23 mouse cellular contexts compared by ENCODE assay signal in genomic region chr11:28465726-28466125, GRCm38 (mm10).
A peak's percentile ranks its signal among the peaks of the same experiment; 100 is the strongest.
DNase-seq lines count a peak whose midpoint lies in the region; ATAC-seq lines count a peak whose summit lies in the region.
"Had no signal": no experiment of that assay in that cellular context is flagged by ENCODE, and none has a peak within 500 bp of the region (broad histone marks: within the 10 kb centered on the region; RNA-seq: fewer than 3 reads in every experiment).

No protein-coding gene starts in this region.

- H3K4me1 ChIP-seq in embryonic facial prominence, embryonic 14.5 days (ENCODE audit: control insufficient read depth, insufficient read depth, low read length): no peaks in the 10 kb centered on the region
- no peaks in the 10 kb centered on the region for H3K4me1 ChIP-seq in embryonic facial prominence, embryonic 10.5 days
- peaks cover 6% of the 10 kb centered on the region for H3K4me1 ChIP-seq in brown adipose tissue, adult 24 weeks (ENCODE audit: control insufficient read depth, insufficient read depth, insufficient read length, low read length)
- no peaks in the 10 kb centered on the region for H3K4me1 ChIP-seq in midbrain, embryonic 11.5 days (ENCODE audit: control insufficient read depth, insufficient read depth, low read length)
- H3K4me1 ChIP-seq: embryonic facial prominence, embryonic 12.5 days; forebrain, embryonic 12.5 days; heart, embryonic 13.5 days; hindbrain, embryonic 12.5 days; hindbrain, embryonic 15.5 days had no signal

- ATAC-seq in embryonic facial prominence, embryonic 14.5 days (ENCODE audit: low read depth): no peak
- ATAC-seq in midbrain, embryonic 11.5 days (ENCODE audit: low FRiP score): no peak
- ATAC-seq: activated CD4-positive, CD25-positive, alpha-beta regulatory T cell, adult 4 months; forebrain, embryonic 16.5 days; intestine, postnatal 0 days had no signal

- H3K27ac ChIP-seq in embryonic facial prominence, embryonic 14.5 days (replicated peaks; ENCODE audit: low read depth, low read length): no peak overlapping the region
- H3K27ac ChIP-seq in embryonic facial prominence, embryonic 10.5 days (replicated peaks): no peak overlapping the region
- 0 out of 2 replicates have a peak overlapping the region, but pooled peaks have one; percentile 25 for H3K27ac ChIP-seq in brown adipose tissue, adult 24 weeks (replicated peaks; ENCODE audit: low read depth, low read length)
- H3K27ac ChIP-seq in midbrain, embryonic 11.5 days (ENCODE audit: low read depth, low read length): no peak overlapping the region
- H3K27ac ChIP-seq: embryonic facial prominence, embryonic 12.5 days; forebrain, embryonic 12.5 days; heart, embryonic 13.5 days; hindbrain, embryonic 12.5 days; hindbrain, embryonic 15.5 days had no signal

- intact Hi-C loops in heart, postnatal 36 days (cut with DNase I): loop anchor here (2.0 kb wide), 1 partner anchor 117 kb away; no protein-coding TSS in a partner anchor
- intact Hi-C loops in heart, postnatal 25 days (cut with DNase I): loop anchor here (2.0 kb wide), 1 partner anchor 117 kb away; no protein-coding TSS in a partner anchor

- H3K36me3 ChIP-seq in embryonic facial prominence, embryonic 14.5 days (ENCODE audit: control insufficient read depth, insufficient read depth, low read length): no peaks in the 10 kb centered on the region
- H3K36me3 ChIP-seq in embryonic facial prominence, embryonic 10.5 days (replicated peaks): no peaks in the 10 kb centered on the region
- H3K36me3 ChIP-seq in midbrain, embryonic 11.5 days (ENCODE audit: control insufficient read depth, insufficient read depth, low read length): no peaks in the 10 kb centered on the region
- H3K36me3 ChIP-seq: embryonic facial prominence, embryonic 12.5 days; forebrain, embryonic 12.5 days; heart, embryonic 13.5 days; hindbrain, embryonic 12.5 days; hindbrain, embryonic 15.5 days had no signal

- H3K4me3 ChIP-seq in embryonic facial prominence, embryonic 14.5 days (ENCODE audit: low read depth, low read length): no peak overlapping the region
- no peak overlapping the region for H3K4me3 ChIP-seq in embryonic facial prominence, embryonic 10.5 days
- H3K4me3 ChIP-seq in brown adipose tissue, adult 24 weeks (ENCODE audit: insufficient read depth, low read depth, low read length): no peak overlapping the region
- no peak overlapping the region for H3K4me3 ChIP-seq in midbrain, embryonic 11.5 days (ENCODE audit: low read depth, low read length)
- H3K4me3 ChIP-seq: embryonic facial prominence, embryonic 12.5 days; erythroblast, embryonic 14.5 days; forebrain, embryonic 12.5 days; heart, embryonic 13.5 days; hindbrain, embryonic 12.5 days; hindbrain, embryonic 15.5 days had no signal

- H3K4me2 ChIP-seq in embryonic facial prominence, embryonic 14.5 days (ENCODE audit: low read depth, low read length): no peak overlapping the region
- no peak overlapping the region for H3K4me2 ChIP-seq in midbrain, embryonic 11.5 days
- H3K4me2 ChIP-seq: embryonic facial prominence, embryonic 12.5 days; forebrain, embryonic 12.5 days; heart, embryonic 13.5 days; hindbrain, embryonic 12.5 days; hindbrain, embryonic 15.5 days had no signal

- no peaks in the 10 kb centered on the region for H3K9me3 ChIP-seq in embryonic facial prominence, embryonic 14.5 days (ENCODE audit: control insufficient read depth, low read length)
- H3K9me3 ChIP-seq in embryonic facial prominence, embryonic 10.5 days: no peaks in the 10 kb centered on the region
- H3K9me3 ChIP-seq in midbrain, embryonic 11.5 days (ENCODE audit: control insufficient read depth, low read length): no peaks in the 10 kb centered on the region
- H3K9me3 ChIP-seq: embryonic facial prominence, embryonic 12.5 days; forebrain, embryonic 12.5 days; heart, embryonic 13.5 days; hindbrain, embryonic 12.5 days; hindbrain, embryonic 15.5 days had no signal

- H3K27me3 ChIP-seq in embryonic facial prominence, embryonic 14.5 days (replicated peaks; ENCODE audit: control insufficient read depth, insufficient read depth, low read length): no peaks in the 10 kb centered on the region
- H3K27me3 ChIP-seq in embryonic facial prominence, embryonic 10.5 days (replicated peaks; ENCODE audit: low read depth, poor library complexity, severe bottlenecking): no peaks in the 10 kb centered on the region
- H3K27me3 ChIP-seq in midbrain, embryonic 11.5 days (ENCODE audit: control insufficient read depth, insufficient read depth, low read length): no peaks in the 10 kb centered on the region
- H3K27me3 ChIP-seq: embryonic facial prominence, embryonic 12.5 days; forebrain, embryonic 12.5 days; heart, embryonic 13.5 days; hindbrain, embryonic 12.5 days; hindbrain, embryonic 15.5 days had no signal

- DNase-seq in embryonic facial prominence, embryonic 14.5 days (ENCODE audit: low spot score): peak; percentile 8
- no peak for DNase-seq in embryonic facial prominence, embryonic 10.5 days (ENCODE audit: low spot score)
- DNase-seq in heart, adult 11 months: peak; percentile 93
- DNase-seq in heart, postnatal 36 days: no peak
- DNase-seq in heart, adult 8-10 months (ENCODE audit: low spot score): peak; percentile 58
- DNase-seq in heart, postnatal 25 days (ENCODE audit: low spot score): no peak
- no peak for DNase-seq in midbrain, embryonic 11.5 days (ENCODE audit: low spot score, missing footprints)
- DNase-seq: adrenal gland, adult 8-10 months; adrenal gland, postnatal 25 days; cerebellum, adult 18-20 months; cerebellum, adult 9-10 months; cerebellum, postnatal 14 days; kidney, adult 2 months had no signal

- no peak overlapping the region for H3K9ac ChIP-seq in embryonic facial prominence, embryonic 14.5 days (ENCODE audit: low read depth, low read length)
- no peak overlapping the region for H3K9ac ChIP-seq in midbrain, embryonic 11.5 days (ENCODE audit: low read length)
- H3K9ac ChIP-seq: embryonic facial prominence, embryonic 12.5 days; forebrain, embryonic 12.5 days; heart, embryonic 13.5 days; hindbrain, embryonic 12.5 days; hindbrain, embryonic 15.5 days had no signal

Comparison
In these comparisons a context has a peak if more than half of its experiments do, and no peak if none do; other contexts are left out.
1. DNase-seq: peak in embryonic facial prominence, embryonic 14.5 days (single experiment), heart, adult 11 months (single experiment) and heart, adult 8-10 months (single experiment); none in embryonic facial prominence, embryonic 10.5 days (single experiment), heart, postnatal 36 days (0 of 2), heart, postnatal 25 days (single experiment) and midbrain, embryonic 11.5 days (single experiment).